Mouse (Mus musculus): ENCODE results near the gene Neil1.

DNA sequence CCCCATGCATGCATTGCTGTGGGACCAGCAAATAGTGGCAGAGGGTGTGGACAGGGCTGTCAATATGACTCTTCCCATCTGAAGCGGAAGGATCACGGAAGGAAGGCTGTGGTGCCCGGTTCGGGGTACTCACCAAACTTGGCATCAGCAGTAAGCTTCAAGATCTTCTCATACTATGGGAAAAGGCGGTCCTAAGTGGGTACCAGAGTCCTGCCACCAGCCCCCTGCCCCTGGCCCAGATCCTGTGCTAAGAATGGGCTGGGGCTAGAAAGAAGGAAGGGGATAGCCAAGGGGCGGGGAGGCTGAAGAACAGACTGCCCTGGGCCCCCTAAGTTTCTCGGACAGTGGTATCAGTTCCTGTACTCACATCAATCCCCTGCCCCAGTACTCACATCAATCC is 8.3 kb upstream of the Neil1 start:
- TF ChIP-seq CTCF (IDR thresholded peaks at IDR 0.05; ENCODE audit: control insufficient read depth, insufficient read depth, low read length) (no peak), POLR2A (IDR thresholded peaks at IDR 0.05; ENCODE audit: borderline replicate concordance, control insufficient read depth, low read depth, low read length) (no peak)

Measured in bone marrow, adult 2 months (tissue).